Mouse (Mus musculus) brain, embryonic 14.5 days (tissue): ENCODE results near the gene Cmtm1.

ENCODE experiments used
- CTCF ChIP-seq: fragments of 200-500 bp; IDR thresholded peaks from 2 replicates; pipeline ENCODE4 v1.5.1; 2012; ENCODE audit warnings: inconsistent platforms, mild to moderate bottlenecking, moderate library complexity, borderline replicate concordance; ENCODE audit not compliant: insufficient read depth, insufficient read length; ENCODE audit errors: extremely low read depth
- POLR2A ChIP-seq: fragments of 200-500 bp; IDR thresholded peaks from 2 replicates; pipeline ENCODE4 v1.6.1; 2012; ENCODE audit warnings: mild to moderate bottlenecking, inconsistent platforms, borderline replicate concordance; ENCODE audit not compliant: poor library complexity, insufficient read depth, insufficient read length, severe bottlenecking; ENCODE audit errors: extremely low read depth

GRCm38 (mm10) chr8:104342426-104342825 is 32.5 kb upstream of the Cmtm1 start:
- TF ChIP-seq POLR2A (no peak), CTCF (no peak)
